Mouse (Mus musculus): Measurements from ENCODE around the gene Psmd11.

The Psmd11 gene

GRCm38 (mm10) chr11:80503281-80503680, 74.9 kb downstream of the Psmd11 start:
- DNase-seq (ENCODE audit: low read depth, low spot score): no peak

- DNase-seq (ENCODE audit: low read depth, low spot score): peak; percentile 49
Observed at GRCm38 (mm10) chr11:80503726-80504452, 75.5 kb downstream of the Psmd11 start.

GRCm38 (mm10) chr11:80504519-80505385, 76.3 kb downstream of the Psmd11 start:
- no peak for DNase-seq (ENCODE audit: low read depth, low spot score)

GRCm38 (mm10) chr11:80505581-80505980, 77.2 kb downstream of the Psmd11 start:
- no peak for DNase-seq (ENCODE audit: low read depth, low spot score)

GRCm38 (mm10) chr11:80506483-80506882, 78.1 kb downstream of the Psmd11 start:
- no peak for DNase-seq (ENCODE audit: low read depth, low spot score)

GRCm38 (mm10) chr11:80507791-80508190, 79.4 kb downstream of the Psmd11 start:
- no peak for DNase-seq (ENCODE audit: low read depth, low spot score)

GRCm38 (mm10) chr11:80508361-80509175, 80.2 kb downstream of the Psmd11 start:
- DNase-seq (ENCODE audit: low read depth, low spot score): no peak

- DNase-seq (ENCODE audit: low read depth, low spot score): no peak
Observed at GRCm38 (mm10) chr11:80509176-80509506, 80.7 kb downstream of the Psmd11 start.

GRCm38 (mm10) chr11:80510124-80510523, 81.7 kb downstream of the Psmd11 start:
- no peak for DNase-seq (ENCODE audit: low read depth, low spot score)

- no peak for DNase-seq (ENCODE audit: low read depth, low spot score)
Observed at GRCm38 (mm10) chr11:80512313-80513056, 84.1 kb downstream of the Psmd11 start.

- no peak for DNase-seq (ENCODE audit: low read depth, low spot score)
Observed at GRCm38 (mm10) chr11:80513796-80514195, 85.4 kb downstream of the Psmd11 start.

GRCm38 (mm10) chr11:80515346-80515745, 86.9 kb downstream of the Psmd11 start:
- no peak for DNase-seq (ENCODE audit: low read depth, low spot score)

- DNase-seq (ENCODE audit: low read depth, low spot score): no peak
Observed at GRCm38 (mm10) chr11:80515895-80516294, 87.5 kb downstream of the Psmd11 start.

- peak; percentile 92 for DNase-seq (ENCODE audit: low read depth, low spot score)
Observed at GRCm38 (mm10) chr11:80518421-80519367, 90.3 kb downstream of the Psmd11 start.

- DNase-seq (ENCODE audit: low read depth, low spot score): no peak
Observed at GRCm38 (mm10) chr11:80521148-80521547, 92.7 kb downstream of the Psmd11 start.
